Mouse (Mus musculus) cerebellum, postnatal 10 days (tissue): ENCODE data around the gene E430018J23Rik.
A peak's percentile ranks its signal among the peaks of the same experiment; 100 is the strongest.
"Not testable (repeated sequence)": the region's sequence is repeated elsewhere in the genome, so short reads cannot be mapped to it uniquely, and the experiment has no call there.

ENCODE experiments used
- DNase-seq, 2 experiments: peaks; one replicate each; pipeline ENCODE4 v3.0.0; 2021; ENCODE audit warnings: mixed read lengths in 2 of 2

The E430018J23Rik gene

GRCm38 (mm10) chr7:127393157-127393943 lies at the start of gene E430018J23Rik:
Gene E430018J23Rik (minus strand): TSS chr7:127393629.
- DNase-seq: peak; percentile 99

- peak in 1 of 2 experiments; percentile 41 for DNase-seq
Observed at GRCm38 (mm10) chr7:127437724-127438123, 44.3 kb upstream of the E430018J23Rik start.

DNA sequence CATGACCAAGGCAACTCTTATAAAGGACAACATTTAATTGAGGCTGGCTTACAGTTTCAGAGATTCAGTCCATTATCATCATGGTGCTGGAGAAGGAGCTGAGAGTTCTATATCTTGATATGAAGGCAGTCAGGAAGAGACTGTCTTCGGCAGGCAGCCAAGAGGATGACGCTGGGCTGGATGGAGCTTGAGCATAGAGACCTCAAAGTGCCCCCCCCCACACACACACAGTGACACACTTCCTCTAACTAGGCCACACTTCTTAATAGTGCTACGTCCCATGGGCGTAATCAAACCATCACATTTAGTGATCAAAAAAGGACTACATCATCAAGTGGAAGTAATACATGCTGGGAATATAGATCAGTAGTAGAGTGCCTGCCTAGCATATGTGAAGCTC lies 41.8 kb upstream of the E430018J23Rik start:
- DNase-seq: no peak

DNA sequence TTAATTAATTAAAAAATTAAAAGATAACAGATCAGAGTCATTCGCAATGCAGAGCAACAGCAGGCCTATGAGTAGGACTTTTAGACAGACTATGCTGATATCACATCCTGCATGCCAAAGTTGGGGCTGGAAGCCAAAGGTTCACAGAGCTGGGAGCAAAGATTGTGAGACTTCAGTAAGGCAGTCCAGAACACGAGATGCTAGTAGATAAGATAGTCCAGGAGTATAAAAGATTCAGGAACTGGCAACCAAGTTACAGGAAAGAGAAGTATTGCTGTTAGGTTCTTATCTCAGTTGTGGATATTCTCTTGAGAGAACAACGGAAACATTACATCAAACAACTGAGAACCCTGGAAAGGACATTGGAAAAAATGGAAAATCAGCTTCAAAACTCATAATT lies 32.9 kb upstream of the E430018J23Rik start:
- no peak for DNase-seq

DNA sequence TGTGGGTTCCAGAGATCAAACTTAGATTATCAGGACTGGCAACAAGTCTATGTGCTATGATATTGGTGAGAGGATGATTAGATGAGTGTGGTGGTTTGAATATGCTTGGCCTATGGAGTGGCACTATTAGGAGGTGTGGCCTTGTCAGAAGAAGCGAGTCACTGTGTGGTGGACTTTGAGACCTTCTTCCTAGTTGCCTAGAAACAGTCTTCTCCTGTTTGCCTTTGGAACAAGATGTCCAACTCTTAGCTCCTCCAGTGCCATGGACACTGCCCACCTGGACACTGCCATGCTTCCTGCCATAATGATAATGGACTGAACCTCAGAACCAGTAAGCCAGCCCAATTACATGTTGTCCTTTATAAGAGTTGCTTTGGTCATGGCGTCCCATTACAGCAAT lies 32.5 kb upstream of the E430018J23Rik start:
- DNase-seq: no peak

GRCm38 (mm10) chr7:127425291-127425690 lies 31.9 kb upstream of the E430018J23Rik start:
- DNase-seq: no peak

- peak; percentile 57 to 58 for DNase-seq
Observed at GRCm38 (mm10) chr7:127422247-127422646, 28.8 kb upstream of the E430018J23Rik start.

DNA sequence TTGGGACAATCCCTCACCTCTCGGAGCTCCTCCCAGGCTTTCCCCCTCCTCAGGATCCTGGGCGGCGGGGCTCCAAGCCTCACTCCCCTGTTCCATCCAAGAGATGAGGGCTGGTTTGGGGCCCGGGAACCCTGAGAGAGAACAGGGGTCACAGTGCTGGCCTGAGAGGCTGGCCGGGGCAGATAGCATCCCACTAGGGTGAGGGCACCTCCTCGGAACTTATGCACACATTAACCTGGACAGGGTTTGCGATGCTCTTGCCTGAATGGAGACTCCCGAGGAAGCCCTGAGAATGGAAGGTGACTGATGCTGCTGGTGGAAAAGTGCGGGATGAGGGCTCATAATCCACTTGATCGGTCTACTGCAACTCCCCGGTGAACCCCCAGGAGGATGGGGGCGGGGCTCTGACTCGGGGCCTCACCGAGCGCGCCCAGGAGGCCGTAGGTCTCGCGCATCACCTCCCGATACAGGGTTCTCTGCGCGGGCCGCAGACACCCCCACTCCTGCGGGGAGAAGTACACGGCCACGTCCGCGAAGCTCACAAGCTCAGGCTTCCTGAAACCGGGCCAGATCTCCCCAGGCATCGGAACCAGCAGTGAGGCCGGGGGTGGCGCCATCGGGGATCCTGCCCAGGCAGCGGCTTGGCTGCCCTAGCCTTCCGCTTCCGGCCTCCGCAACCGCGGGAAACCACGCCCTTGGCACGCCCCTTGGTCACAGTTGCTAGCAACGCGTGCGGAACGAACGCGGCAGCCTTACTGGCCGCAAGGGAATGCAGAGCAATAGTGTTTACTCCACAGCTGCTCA lies 28.2 kb upstream of the E430018J23Rik start, which contains the start of gene Zfp688:
Zfp688 (minus strand) TSS at position 681 of the 804 bp plus-strand sequence.
- peak; percentile 96 to 97 for DNase-seq

- no peak for DNase-seq
Observed at GRCm38 (mm10) chr7:127411418-127411817, 18.0 kb upstream of the E430018J23Rik start.

GRCm38 (mm10) chr7:127406002-127406987 lies 12.9 kb upstream of the E430018J23Rik start, which contains the start of gene Zfp764:
Gene Zfp764 (minus strand): TSS chr7:127406822.
- peak; percentile 93 to 94 for DNase-seq

- DNase-seq: not testable (repeated sequence)
Observed at GRCm38 (mm10) chr7:127404101-127404500, 10.7 kb upstream of the E430018J23Rik start.

GRCm38 (mm10) chr7:127402980-127403379 lies 9.6 kb upstream of the E430018J23Rik start:
- DNase-seq: no peak

DNA sequence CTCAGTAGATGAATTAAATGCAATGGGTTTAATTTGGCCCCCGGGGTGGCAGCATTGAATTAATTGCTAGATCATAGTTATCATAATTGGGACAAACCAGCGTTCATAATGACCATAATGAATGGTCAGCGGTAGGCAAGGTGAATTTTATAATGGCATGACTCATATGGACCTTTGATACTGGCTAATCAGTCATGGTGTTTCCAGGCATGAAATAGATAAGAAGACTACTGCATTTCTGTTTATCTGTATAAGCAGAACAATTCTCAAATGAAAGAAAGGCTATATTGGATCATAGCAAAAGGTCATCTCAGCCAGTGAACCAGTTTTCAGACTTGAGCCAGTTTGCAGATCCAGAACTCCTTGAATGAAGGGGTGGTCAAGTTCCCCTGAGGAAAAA lies 6.9 kb upstream of the E430018J23Rik start:
- no peak for DNase-seq

GRCm38 (mm10) chr7:127393944-127394333 lies 510 bp upstream of the E430018J23Rik start:
- no peak for DNase-seq

DNA sequence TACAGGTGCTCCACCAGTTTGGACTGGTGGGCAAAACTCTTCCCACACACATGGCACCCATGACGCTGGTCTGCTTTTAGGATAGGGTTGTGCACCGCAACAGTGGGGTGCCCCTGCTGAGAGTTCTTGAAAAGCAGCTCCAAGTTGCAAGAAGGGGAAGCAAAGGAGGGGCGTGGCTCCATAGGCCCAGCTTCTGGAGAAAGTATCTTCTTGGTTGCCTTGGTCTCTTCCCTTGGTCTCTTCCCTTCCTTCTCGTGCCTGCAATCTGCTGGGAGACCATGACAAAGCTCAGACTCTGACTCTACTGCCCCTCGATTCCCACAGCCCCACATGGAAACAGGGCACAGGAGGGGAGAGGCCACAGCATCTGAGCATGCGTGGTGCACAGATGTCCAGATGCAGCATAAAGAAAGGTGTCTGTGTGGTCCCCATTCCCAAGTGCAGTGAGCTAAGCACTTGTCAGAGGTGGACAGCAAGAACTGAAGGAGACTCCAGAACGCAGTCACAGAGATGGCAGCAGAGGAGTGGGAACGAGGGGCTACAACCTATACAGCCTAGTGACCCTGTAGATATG lies 1.1 kb downstream of the E430018J23Rik start:
- no peak for DNase-seq

GRCm38 (mm10) chr7:127391538-127391937 lies 1.9 kb downstream of the E430018J23Rik start:
- no peak for DNase-seq

GRCm38 (mm10) chr7:127390306-127390705 lies 3.1 kb downstream of the E430018J23Rik start:
- no peak for DNase-seq

- DNase-seq: not testable (repeated sequence)
Observed at GRCm38 (mm10) chr7:127388201-127388600, 5.2 kb downstream of the E430018J23Rik start.

DNA sequence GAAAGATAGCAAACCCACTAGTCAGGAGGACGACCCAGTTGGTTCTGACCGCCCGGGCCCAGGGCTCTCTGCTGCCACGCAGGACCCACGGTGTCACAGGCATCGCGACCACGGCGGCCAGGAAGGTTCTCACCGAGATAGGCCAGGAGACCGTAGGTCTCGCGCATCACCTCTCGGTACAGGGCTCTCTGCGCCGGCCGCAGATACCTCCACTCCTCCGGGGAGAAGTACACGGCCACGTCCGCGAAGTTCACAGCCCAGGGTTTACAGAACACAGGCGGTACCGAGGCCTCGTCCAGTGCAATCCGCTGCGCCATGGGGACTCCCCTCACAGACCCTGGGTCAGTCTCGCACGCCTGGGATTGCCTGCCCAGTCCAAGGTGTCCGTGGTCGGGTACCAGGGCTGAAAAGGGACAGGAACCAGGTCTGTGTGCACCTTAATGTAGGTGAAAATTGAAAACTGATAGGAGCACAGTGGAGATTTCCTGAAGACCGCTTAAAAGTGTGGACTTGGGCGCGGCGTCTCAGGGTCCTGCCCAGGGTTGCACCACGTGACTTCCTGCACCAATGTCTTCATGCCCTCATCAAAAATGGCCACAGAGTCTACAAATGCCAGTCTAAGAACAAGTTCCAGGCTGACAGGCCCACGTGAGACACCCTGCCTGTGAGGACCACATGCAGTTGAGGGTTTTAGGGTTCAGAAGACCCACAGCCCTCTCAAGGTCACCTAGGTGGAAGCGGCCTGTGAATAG lies 6.6 kb downstream of the E430018J23Rik start, which contains the start of gene 9130019O22Rik:
9130019O22Rik (minus strand) TSS at position 526 of the 752 bp plus-strand sequence.
- DNase-seq: peak; percentile 96

GRCm38 (mm10) chr7:127385560-127385959 lies 7.9 kb downstream of the E430018J23Rik start:
- not testable (repeated sequence) for DNase-seq
